Mouse (Mus musculus): ENCODE data around the gene Prr14. TPM values are rescaled to one million over a fixed set of nuclear protein-coding genes. Genes with fewer than 3 reads are reported as not detected.
A peak's percentile ranks its signal among the peaks of the same experiment; 100 is the strongest.
"Not testable (repeated sequence)": the region's sequence is repeated elsewhere in the genome, so short reads cannot be mapped to it uniquely, and the experiment has no call there.

Prr14 gene
- total RNA-seq, 1 experiment from 2014 or later, result 63.5 TPM

DNA sequence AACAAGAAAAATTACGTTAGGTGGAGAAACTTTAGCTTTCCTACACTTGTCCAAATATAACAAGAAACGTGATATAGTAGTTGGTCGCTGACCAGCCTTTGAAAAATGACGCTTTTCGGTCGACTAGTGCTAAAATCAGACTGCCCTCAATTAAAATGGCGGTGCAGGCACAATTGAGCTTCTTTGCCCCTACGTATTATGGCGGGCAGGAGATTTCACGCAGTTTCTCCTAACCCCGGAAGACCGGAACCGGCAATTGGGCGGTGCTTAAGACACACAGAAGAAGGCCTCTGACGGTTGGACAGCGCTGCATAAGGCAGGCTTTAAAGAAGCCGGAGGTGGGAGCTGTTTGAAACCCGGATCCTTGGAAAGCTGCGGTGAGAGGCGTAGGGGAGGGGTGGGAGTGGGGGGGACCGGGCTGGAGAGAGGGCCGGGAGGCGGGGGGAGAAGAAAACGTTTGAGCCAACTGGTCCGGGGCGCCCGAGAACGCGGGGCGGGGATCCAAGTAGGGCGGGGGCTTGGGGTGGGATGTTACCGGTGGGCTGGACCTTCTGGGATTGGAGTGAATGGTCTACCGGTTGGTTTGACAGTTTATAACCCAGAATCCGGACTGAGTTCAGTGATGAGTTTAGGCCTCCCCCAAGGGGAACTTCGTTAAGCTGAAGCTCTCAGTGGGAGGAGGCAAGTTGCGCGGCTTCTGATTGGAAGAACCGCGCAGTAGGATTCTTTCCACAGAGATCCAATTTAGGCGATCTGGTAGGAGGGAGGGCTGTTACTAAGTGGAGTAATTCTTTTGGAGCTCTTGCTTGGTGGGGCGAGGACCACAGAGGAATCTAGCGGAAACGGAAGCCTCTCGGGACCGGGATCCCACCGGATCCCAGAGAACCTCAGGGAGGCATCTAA, 11.6 kb downstream of the Prr14 start:
- peak; percentile 95 for ATAC-seq (replicated peaks; ENCODE audit: insufficient number of reproducible peaks, low FRiP score, low TSS enrichment, poor library complexity, severe bottlenecking)

DNA sequence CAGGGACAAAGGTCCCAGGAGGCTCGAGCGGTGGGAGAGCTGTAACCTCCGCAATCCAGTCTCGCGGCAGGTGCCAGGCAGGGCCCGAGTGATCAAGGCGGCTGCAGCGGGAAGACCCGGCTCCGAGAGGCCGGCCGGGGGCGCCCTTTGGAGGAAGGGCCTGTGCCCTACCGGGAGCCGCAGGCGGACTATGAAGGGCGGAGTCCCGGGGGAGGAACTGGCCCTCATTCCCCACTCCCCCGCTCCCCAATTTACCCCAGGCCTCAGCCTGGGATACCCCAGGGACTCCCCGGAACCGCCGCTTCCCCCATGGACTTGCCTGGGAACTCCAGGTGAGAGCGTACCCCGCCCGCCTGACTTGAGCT, 12.2 kb downstream of the Prr14 start:
- no peak for ATAC-seq (replicated peaks; ENCODE audit: insufficient number of reproducible peaks, low FRiP score, low TSS enrichment, poor library complexity, severe bottlenecking)

DNA sequence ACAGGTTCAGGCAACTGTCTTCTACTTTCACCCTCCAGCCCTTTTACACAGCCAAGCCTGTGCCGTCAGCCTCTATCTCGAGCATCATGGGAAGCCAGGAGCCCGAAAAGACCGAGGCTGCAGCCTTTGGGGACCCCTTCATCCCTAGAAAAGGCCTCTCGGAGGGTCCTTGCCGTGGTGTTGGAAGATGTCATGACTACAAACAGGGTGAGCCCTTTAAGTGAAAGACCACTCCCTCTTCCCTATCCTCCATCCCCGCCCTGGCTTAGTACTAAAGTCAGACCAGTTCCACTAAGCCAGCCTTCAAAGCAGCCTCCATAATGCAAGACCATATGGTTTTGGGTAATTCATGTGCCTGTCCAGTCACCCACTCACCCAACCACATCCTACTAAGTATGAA, 12.6 kb downstream of the Prr14 start:
- no peak for ATAC-seq (replicated peaks; ENCODE audit: insufficient number of reproducible peaks, low FRiP score, low TSS enrichment, poor library complexity, severe bottlenecking)

DNA sequence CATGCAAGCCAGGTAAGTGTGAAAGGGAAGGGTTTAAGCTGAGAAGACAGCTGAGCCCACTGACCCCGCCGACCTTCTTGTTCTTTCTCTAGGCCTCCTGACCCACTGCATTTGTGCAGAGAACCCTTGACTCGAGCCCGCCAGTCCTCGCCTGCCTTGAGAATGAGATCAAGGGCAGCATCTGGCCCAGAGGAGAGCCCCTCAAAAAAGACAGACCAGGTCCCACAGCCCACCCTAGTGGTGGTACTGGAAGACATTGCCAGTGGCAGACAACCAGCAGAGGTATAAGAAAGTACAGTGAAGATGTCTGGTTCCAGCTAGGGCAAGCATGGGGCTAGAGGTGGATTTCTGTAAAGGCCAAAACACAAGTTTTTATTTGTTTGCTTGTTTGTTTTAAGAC, 14.3 kb downstream of the Prr14 start:
- ATAC-seq (replicated peaks; ENCODE audit: insufficient number of reproducible peaks, low FRiP score, low TSS enrichment, poor library complexity, severe bottlenecking), result no peak

DNA sequence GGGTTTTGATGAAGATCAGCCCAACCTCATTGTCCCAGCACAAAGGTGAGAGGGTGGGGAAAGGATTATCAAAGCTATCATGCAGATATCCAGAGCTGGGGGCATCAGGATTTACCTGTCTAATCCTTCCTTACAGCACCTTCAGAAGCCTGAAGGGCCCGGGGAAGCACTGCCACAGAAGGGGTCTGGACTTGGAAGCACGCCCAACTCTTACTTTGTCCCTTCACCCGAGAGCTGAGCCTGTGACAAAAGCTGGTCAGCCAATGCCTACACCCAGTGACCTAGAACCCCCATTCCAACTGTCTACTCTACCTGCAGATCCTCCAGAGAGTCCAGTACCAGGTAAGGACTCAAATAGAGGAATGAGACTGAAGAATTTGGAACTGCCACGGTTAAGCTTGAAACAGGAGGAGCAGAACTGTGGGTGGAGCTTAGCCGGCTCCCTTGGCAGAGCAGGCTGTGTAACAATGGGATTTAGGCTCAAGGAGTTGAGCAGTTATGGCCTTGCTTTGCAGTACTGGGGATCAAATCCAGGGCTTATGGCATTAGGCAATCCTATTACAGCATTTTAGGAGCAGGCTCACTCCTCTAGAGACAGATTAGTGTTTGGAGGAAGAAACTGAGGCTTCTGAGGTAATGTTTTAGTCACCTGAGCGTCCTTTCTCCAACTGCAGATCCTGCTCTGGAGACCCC, 15.1 kb downstream of the Prr14 start:
- no peak for ATAC-seq (replicated peaks; ENCODE audit: insufficient number of reproducible peaks, low FRiP score, low TSS enrichment, poor library complexity, severe bottlenecking)

DNA sequence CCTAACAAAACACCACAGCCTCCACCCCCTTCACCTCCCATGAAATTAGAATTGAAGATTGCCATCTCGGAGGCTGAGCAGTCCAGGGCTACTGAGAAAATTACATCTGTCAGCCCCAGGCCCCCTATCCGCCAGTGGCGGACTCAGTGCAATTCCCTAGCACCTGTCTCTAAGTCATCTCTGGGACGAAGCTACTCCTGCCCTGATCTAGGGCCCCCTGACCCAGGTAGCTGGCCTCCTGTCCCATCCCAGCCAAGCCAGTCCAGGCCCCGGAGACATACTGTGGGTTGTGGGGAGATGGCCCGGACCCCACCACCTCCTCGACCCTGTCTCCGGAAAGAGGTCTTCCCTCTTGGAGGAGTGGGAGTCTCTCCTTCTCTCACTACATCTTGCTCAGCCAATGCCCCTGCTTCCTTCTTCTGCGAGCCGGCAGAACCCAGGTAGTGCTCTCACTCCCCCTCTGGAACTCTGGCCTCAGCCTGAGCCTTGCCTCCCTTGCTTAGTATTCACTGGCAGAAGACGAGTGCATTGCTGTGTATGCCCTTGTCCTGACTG, 15.9 kb downstream of the Prr14 start:
- ATAC-seq (replicated peaks; ENCODE audit: insufficient number of reproducible peaks, low FRiP score, low TSS enrichment, poor library complexity, severe bottlenecking), result no peak

DNA sequence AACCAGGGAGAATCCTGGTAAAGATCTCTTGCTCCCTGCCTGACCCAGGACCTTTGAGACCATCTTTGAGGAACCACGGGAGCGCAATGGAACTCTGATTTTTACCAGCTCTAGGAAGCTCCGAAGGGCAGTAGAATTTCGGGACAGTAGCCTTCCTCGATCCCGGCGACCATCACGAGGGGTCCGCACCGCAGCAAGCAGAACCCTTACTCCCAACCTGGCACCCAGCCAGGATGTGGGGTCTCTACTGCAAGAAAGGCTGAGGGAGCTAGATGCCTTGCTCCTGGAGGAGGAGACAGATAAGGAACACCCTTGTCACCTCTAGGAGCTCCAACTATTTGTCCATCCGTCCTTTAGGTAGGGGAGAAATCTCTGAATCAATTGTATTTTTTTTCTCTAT, 16.9 kb downstream of the Prr14 start:
- ATAC-seq (replicated peaks; ENCODE audit: insufficient number of reproducible peaks, low FRiP score, low TSS enrichment, poor library complexity, severe bottlenecking), result no peak

DNA sequence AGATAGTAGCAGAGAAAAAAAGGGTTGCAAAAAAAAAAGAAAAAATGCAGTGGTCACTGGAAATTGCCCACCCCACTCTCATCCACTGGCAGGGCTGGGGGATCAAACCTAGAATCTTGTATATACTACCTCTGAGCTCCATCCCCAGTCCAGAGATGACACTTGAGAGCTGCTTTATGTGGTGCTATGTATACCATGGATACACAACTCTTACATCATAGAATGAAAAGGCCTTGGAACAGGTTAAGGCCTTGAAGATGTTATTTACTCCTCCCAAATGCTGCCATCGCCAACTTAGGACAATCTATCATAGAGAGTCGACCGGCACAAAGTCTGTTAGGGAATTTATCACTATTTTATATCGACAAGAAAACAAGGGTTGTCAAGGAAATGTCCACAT, 17.4 kb downstream of the Prr14 start:
- no peak for ATAC-seq (replicated peaks; ENCODE audit: insufficient number of reproducible peaks, low FRiP score, low TSS enrichment, poor library complexity, severe bottlenecking)

DNA sequence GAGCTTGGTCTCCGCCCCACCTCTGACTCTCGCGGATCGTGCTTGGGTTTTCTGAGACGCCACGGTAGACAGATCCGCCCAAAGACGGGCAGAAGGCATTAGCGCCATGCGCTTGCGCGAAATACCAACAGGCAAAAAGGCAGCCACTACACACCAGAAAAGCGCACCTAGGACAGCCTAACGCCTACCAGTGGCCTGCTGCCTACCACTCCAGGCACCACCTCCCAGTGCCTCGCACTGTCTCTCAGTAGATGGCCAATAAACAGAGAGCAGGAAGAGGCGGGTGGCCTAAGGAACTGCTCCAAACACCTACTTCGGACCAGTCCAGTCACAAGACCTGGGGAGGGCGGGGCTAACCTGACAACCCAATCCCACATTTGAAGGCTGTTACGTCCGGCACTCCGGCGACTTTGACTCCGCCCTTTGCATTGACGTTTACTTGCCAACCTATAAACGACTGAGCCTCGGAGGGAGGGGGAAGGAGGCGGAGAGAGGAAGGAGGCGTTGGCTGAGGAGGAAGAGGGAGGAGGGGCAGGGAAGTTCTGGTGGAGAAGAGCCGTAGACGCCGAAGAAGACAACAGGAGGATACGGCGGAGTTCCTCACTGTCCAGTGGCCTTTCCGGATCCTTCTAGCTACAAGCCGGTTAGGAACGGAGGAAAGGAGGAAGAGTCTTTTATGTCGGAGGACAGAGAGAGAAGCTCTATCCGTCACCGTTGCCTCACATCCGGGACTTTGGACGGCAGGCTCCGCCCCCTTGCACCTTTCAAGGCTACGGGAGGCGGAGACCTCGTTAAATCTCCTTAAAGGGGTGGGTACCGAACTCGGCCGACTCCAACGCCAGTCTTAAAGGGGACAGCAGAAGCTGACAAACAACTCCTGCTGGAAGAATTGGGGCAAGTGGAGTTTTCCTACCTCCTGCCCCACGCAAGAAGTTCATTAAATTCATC, 18.6 kb downstream of the Prr14 start:
- peak; percentile 81 for ATAC-seq (replicated peaks; ENCODE audit: insufficient number of reproducible peaks, low FRiP score, low TSS enrichment, poor library complexity, severe bottlenecking)

DNA sequence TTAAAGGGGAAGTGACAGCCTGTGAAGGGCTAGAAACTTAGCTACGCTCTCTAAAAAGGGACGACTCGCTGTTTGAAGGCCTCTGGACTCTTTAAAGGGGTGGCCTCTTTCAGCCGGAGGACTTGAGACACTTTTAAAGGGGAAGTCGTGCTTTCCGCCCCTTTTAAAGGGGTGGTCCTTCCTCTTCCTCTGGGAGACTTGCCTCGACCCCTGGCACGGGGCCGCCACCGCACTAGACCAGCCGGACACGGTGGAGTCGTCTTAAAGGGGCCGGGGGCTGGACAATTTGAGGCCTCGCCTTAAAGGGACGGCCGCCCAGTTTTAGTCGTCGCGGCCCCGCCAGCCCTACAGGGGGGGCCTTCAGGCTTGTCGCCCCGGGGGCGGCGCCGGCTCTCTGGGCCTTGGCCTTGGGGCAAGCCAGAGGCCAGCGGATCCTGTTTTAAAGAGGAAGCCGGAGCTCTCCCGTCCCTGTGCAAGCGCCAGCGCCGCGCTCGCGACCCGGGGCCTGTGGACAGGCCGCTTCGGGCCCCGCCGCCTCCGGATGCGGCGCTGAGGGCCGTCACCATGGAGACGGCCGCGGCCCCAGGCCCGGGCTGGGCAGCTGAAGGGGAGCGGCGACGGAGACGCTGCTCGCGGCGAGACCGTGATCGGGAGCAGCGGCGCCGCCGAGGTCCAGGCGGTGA, 19.4 kb downstream of the Prr14 start, which contains the start of gene Fbrs:
TSS of gene Fbrs (plus strand) at position 565 of the 683 bp plus-strand sequence.
- peak; percentile 33 for ATAC-seq (replicated peaks; ENCODE audit: insufficient number of reproducible peaks, low FRiP score, low TSS enrichment, poor library complexity, severe bottlenecking)

DNA sequence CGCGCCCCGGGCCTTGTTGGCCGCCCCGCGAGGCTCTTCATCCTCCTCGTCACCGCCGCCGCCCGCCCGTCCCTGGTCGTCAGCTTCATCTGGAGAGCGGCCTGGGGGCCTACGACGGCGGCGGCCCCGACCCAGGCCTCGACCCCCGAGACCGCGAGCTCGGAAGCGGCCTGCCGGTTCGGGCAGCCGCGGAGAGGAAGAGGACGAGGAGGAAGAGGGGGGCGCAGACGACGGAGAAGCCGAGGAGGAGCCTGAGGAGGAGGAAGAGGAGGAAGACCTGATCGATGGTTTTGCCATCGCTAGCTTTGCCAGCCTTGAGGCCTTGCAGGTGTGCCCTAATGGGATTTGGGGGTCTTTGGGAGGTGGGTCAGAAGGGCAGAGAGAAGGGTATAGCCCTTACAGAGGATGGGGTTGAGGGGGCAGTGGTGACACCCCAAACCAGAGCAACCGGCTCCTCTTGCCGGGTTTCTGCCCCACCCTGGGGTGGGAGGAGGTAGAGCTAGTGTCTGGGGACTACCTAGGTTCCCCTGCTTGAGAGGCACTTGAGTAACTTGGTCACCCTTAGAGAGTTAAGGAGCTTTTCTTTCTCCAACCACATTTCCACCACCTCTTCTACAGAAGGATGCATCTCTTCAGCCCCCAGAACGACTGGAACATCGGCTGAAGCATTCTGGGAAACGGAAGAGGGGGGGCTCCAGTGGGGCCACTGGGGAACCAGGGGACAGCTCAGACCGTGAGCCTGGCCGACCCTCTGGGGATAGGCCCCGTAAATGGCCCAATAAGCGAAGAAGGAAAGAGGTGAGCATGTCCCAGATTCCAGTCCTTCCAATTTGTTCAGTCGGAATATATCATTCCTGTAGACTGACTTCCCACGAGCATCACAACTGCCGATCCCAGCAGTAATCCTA, 20.2 kb downstream of the Prr14 start:
- ATAC-seq (replicated peaks; ENCODE audit: insufficient number of reproducible peaks, low FRiP score, low TSS enrichment, poor library complexity, severe bottlenecking), result no peak

DNA sequence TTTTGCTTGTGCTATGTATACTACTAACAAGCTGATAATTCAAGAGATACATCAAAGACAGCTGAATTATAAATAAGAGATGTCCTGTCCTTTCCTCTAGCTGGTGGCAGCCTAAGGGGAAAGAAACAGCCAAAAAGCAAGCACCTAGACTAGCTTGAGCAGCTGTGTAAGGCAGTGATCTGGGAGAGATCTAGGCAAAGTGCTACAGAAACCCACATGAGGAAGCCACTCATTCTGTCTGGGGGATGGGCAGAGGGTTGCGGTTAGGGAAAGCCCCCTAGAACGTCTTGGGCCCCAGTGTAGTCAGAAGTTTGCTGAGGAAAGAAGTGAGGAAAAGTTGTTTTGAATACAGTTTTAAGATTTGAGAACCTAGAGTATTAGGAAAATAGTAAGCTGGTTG, 20.9 kb downstream of the Prr14 start:
- 0 out of 2 replicates have a peak, but pooled peaks have one; percentile 9 for ATAC-seq (replicated peaks; ENCODE audit: insufficient number of reproducible peaks, low FRiP score, low TSS enrichment, poor library complexity, severe bottlenecking)

DNA sequence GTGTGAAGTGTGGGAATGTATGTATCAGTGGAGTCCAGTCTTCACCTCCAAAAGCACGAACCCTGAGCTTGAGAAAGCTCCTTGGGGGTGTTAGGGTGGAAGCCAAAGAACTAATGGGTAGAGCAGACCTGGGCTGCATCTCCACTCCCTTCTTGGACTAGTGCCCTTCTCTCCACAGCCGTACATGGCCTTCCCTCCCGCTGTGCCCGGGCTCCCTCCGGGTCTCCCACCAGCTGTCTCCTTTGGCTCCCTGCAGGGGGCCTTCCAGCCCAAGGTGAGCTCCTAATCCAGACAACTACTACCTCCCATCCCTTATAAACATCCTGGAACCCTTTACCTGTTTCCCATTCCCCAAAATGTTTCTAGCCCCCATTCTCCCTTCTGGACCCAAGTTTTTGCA, 26.0 kb downstream of the Prr14 start:
- no peak for ATAC-seq (replicated peaks; ENCODE audit: insufficient number of reproducible peaks, low FRiP score, low TSS enrichment, poor library complexity, severe bottlenecking)

DNA sequence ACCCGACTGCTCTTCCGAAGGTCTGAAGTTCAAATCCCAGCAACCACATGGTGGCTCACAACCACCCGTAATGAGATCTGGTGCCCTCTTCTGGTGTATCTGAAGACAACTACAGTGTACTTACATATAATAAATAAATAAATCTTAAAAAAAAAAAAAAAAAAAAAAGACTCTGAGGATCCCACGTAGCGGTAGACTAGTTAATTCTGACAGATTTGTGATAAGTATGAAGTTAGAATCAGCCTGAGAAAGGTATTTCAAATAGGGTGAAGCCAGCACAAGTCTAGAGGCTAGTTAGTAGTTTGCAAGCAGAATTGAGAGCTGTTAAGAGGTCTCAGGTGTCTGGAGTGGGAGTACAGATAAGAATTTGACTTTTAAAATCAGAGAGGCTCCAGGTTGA, 29.0 kb downstream of the Prr14 start:
- not testable (repeated sequence) for ATAC-seq (replicated peaks; ENCODE audit: insufficient number of reproducible peaks, low FRiP score, low TSS enrichment, poor library complexity, severe bottlenecking)

DNA sequence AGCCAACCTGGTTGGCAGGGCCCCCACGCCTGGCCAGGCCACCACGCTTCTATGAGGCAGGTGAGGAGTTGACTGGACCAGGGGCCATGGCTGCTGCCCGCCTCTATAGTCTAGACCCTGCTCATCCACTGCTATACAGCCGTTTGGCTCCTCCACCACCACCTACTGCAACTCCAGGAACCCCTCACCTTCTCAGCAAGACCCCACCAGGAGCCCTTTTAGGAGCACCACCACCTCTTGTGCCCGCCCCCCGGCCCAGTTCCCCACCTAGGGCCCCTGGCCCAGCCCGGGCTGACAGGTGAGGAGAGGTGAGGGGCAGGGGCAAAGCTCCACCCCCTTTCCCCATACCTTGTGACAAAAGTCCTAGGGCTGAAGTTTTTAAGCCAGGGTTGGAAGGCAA, 30.6 kb downstream of the Prr14 start:
- ATAC-seq (replicated peaks; ENCODE audit: insufficient number of reproducible peaks, low FRiP score, low TSS enrichment, poor library complexity, severe bottlenecking), result no peak

DNA sequence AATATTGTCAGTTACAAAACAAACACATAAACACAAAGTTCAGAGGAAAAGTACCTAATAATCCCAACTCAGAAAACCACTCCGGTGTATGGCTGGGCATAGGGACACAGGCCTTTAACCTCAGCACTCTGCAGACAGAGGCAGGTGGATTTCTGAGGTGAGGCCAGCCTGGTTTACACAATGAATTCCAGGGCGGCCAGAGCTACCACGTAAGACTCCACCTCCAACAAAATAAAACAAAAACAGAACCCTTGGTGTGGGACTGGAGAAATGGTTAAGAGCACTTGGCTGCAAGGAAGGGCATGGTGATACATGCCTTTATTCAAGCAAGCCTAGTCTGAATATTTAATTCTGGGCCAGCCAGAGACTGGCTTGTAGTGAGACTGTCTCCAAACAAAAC, 32.4 kb downstream of the Prr14 start:
- ATAC-seq (replicated peaks; ENCODE audit: insufficient number of reproducible peaks, low FRiP score, low TSS enrichment, poor library complexity, severe bottlenecking), result no peak

DNA sequence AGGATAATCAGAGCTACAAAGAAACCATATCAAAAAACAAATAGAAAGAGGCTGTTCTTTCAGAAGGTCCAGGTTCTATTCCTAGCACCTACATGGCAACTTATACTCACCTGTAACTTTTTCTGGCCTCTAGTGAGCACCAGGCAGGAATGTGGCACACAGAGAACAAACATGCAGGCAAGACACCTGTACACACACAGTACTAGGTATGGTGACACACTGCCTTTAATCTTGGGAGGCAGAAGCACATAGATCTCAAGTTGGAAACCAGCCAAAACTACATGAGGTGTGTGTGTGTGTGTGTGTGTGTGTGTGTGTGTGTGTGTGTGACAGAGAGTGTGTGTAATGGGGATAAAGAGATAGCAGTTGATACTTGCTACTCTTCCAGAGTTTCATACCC, 35.2 kb downstream of the Prr14 start:
- no peak for ATAC-seq (replicated peaks; ENCODE audit: insufficient number of reproducible peaks, low FRiP score, low TSS enrichment, poor library complexity, severe bottlenecking)
